Mouse (Mus musculus): Measurements from ENCODE around the gene Hsd17b14. TPM values are rescaled to one million over a fixed set of nuclear protein-coding genes. Genes with fewer than 3 reads are reported as not detected.

The Hsd17b14 gene
- total RNA-seq, 2 experiments from 2014 or later: 0.18 to 0.59 TPM

GRCm38 (mm10) chr7:45593118-45593815 is 38.6 kb downstream of the Hsd17b14 start:
- intact Hi-C loops (cut with DNase I): loop anchor here (2.0 kb wide), 1 partner anchor 90 kb away; no protein-coding TSS in a partner anchor
- DNase-seq (ENCODE audit: low spot score): no peak

GRCm38 (mm10) chr7:45595176-45595575 is 40.5 kb downstream of the Hsd17b14 start:
- intact Hi-C loops (cut with DNase I): loop anchor here (2.0 kb wide), 1 partner anchor 16 kb away; no protein-coding TSS in a partner anchor

GRCm38 (mm10) chr7:45596107-45596506 is 41.4 kb downstream of the Hsd17b14 start:
- DNase-seq (ENCODE audit: low spot score): no peak
- intact Hi-C loops (cut with DNase I): no loop called here

More at GRCm38 (mm10) chr7:45595176-45595575, 40.5 kb downstream of the Hsd17b14 start:
- DNase-seq (ENCODE audit: low spot score): no peak

- intact Hi-C loops (cut with DNase I): no loop called here
- DNase-seq (ENCODE audit: low spot score): no peak
These were observed 42.3 kb downstream of the Hsd17b14 start for GRCm38 (mm10) chr7:45597013-45597412.

- intact Hi-C loops (cut with DNase I): no loop called here
These were observed 42.8 kb downstream of the Hsd17b14 start for GRCm38 (mm10) chr7:45597527-45597926.

GRCm38 (mm10) chr7:45598960-45599879 is 44.5 kb downstream of the Hsd17b14 start:
- intact Hi-C loops (cut with DNase I): no loop called here
- DNase-seq (ENCODE audit: low spot score): no peak

More at GRCm38 (mm10) chr7:45597527-45597926, 42.8 kb downstream of the Hsd17b14 start:
- DNase-seq (ENCODE audit: low spot score): no peak

- intact Hi-C loops (cut with DNase I): no loop called here
- no peak for DNase-seq (ENCODE audit: low spot score)
These were observed 51.1 kb downstream of the Hsd17b14 start for GRCm38 (mm10) chr7:45605704-45606289.

GRCm38 (mm10) chr7:45609511-45609910 is 54.8 kb downstream of the Hsd17b14 start:
- intact Hi-C loops (cut with DNase I): no loop called here
- DNase-seq (ENCODE audit: low spot score): no peak

- intact Hi-C loops (cut with DNase I): no loop called here
- DNase-seq (ENCODE audit: low spot score): no peak
These were observed 61.6 kb downstream of the Hsd17b14 start for GRCm38 (mm10) chr7:45616277-45616676.

- intact Hi-C loops (cut with DNase I): no loop called here
- DNase-seq (ENCODE audit: low spot score): no peak
These were observed 62.5 kb downstream of the Hsd17b14 start, which contains the start of gene Fut1 for GRCm38 (mm10) chr7:45617042-45617695. Fut1 (plus strand) TSS chr7:45617289.

Other genes with a start within 250 kb of the Hsd17b14 start
- gene Trpm4, start 221.1 kb upstream of the Hsd17b14 start, total RNA-seq (2021): 10 to 100 TPM; 23.5 to 25.0 TPM
- gene Hrc, start 219.6 kb upstream of the Hsd17b14 start, total RNA-seq (2021): 100 to 1,000 TPM; 773 to 825 TPM
- under 1 TPM; 0.18 to 0.25 TPM for gene Ppfia3, start 187.9 kb upstream of the Hsd17b14 start, total RNA-seq (2021)
- 1 to 10 TPM; 1.8 to 2.0 TPM for gene Lin7b, start 184.3 kb upstream of the Hsd17b14 start, total RNA-seq (2021)
- gene Snrnp70, start 159.2 kb upstream of the Hsd17b14 start, total RNA-seq (2021): 100 to 1,000 TPM; 110 to 111 TPM
- 1 to 10 TPM; 3.2 to 3.7 TPM for gene Kcna7, start 149.2 kb upstream of the Hsd17b14 start, total RNA-seq (2021)
- gene Ntf5, start 141.2 kb upstream of the Hsd17b14 start, total RNA-seq (2021): under 1 TPM; 0.14 to 0.39 TPM
- not detected for gene Lhb, start 134.1 kb upstream of the Hsd17b14 start, total RNA-seq (2021)
- 10 to 100 TPM; 93.1 to 98.1 TPM for gene Gys1, start 120.0 kb upstream of the Hsd17b14 start, total RNA-seq (2021)
- 10 to 100 TPM; 28.5 to 29.3 TPM for gene Ruvbl2, start 116.8 kb upstream of the Hsd17b14 start, total RNA-seq (2021)
- 100 to 1,000 TPM; 210 to 232 TPM for gene Ftl1, start 95.0 kb upstream of the Hsd17b14 start, total RNA-seq (2021)
- gene Bax, start 88.0 kb upstream of the Hsd17b14 start, total RNA-seq (2021): 10 to 100 TPM; 24.7 to 26.7 TPM
- not detected for gene Tulp2, start 73.0 kb upstream of the Hsd17b14 start, total RNA-seq (2021)
- gene Gm45808, start 68.1 kb upstream of the Hsd17b14 start, total RNA-seq (2021): 1 to 10 TPM; 4.0 to 5.1 TPM
- gene Dhdh, start 66.1 kb upstream of the Hsd17b14 start, total RNA-seq (2021): 1 to 10 TPM; 5.9 to 6.7 TPM
- gene Nucb1, start 44.5 kb upstream of the Hsd17b14 start, total RNA-seq (2021): 100 to 1,000 TPM; 126 to 129 TPM
- 10 to 100 TPM; 22.7 to 23.9 TPM for gene Ppp1r15a, start 28.6 kb upstream of the Hsd17b14 start, total RNA-seq (2021)
- 1 to 10 TPM; 2.2 to 4.7 TPM for gene Plekha4, start 28.6 kb upstream of the Hsd17b14 start, total RNA-seq (2021)
- gene Bcat2, start 15.3 kb downstream of the Hsd17b14 start, total RNA-seq (2021): 100 to 1,000 TPM; 188 to 200 TPM
- not detected for gene Fgf21, start 60.6 kb downstream of the Hsd17b14 start, total RNA-seq (2021)
- not detected for gene Fut1, start 62.4 kb downstream of the Hsd17b14 start, total RNA-seq (2021)
- gene Izumo1, start 66.9 kb downstream of the Hsd17b14 start, total RNA-seq (2021): under 1 TPM; 0.21 to 0.39 TPM
- gene Rasip1, start 72.6 kb downstream of the Hsd17b14 start, total RNA-seq (2021): 10 to 100 TPM; 26.3 to 33.6 TPM
- 1 to 10 TPM; 6.0 to 8.4 TPM for gene Mamstr, start 85.1 kb downstream of the Hsd17b14 start, total RNA-seq (2021)
- gene Fut2, start 111.5 kb downstream of the Hsd17b14 start, total RNA-seq (2021): under 1 TPM; 0.47 to 0.78 TPM
- gene Ntn5, start 129.1 kb downstream of the Hsd17b14 start, total RNA-seq (2021): under 1 TPM; 0.14 to 0.29 TPM
- gene Sec1, start 139.5 kb downstream of the Hsd17b14 start, total RNA-seq (2021): under 1 TPM in 1 of 2 experiments, not detected in 1; 0.16 TPM
- 1 to 10 TPM; 2.5 to 3.8 TPM for gene Car11, start 144.9 kb downstream of the Hsd17b14 start, total RNA-seq (2021)
- 100 to 1,000 TPM in 1 of 2 experiments, 10 to 100 TPM in 1; 13.6 to 153 TPM for gene Dbp, start 150.2 kb downstream of the Hsd17b14 start, total RNA-seq (2021)
- 100 to 1,000 TPM; 507 to 553 TPM for gene Rpl18, start 160.6 kb downstream of the Hsd17b14 start, total RNA-seq (2021)
- gene Sphk2, start 163.1 kb downstream of the Hsd17b14 start, total RNA-seq (2021): 10 to 100 TPM; 15.8 to 16.7 TPM
- gene Fam83e, start 166.3 kb downstream of the Hsd17b14 start, total RNA-seq (2021): under 1 TPM; 0.20 to 0.34 TPM
- not detected for gene Spaca4, start 170.9 kb downstream of the Hsd17b14 start, total RNA-seq (2021)
- under 1 TPM in 1 of 2 experiments, not detected in 1; 0.14 TPM for gene Lmtk3, start 228.8 kb downstream of the Hsd17b14 start, total RNA-seq (2021)
- gene Sult2b1, start 229.8 kb downstream of the Hsd17b14 start, total RNA-seq (2021): not detected

Measured in heart, postnatal 25 days (tissue).